Mouse (Mus musculus) olfactory bulb, adult 2 months (tissue): ENCODE results near the gene Gpx5.
"Not testable (repeated sequence)": the region's sequence is repeated elsewhere in the genome, so short reads cannot be mapped to it uniquely, and the experiment has no call there.

ENCODE experiments used
- CTCF ChIP-seq: fragments of 200-500 bp; IDR thresholded peaks from 2 replicates; pipeline ENCODE4 v1.5.1; 2012; ENCODE audit warnings: low read depth, mild to moderate bottlenecking, low read length, moderate library complexity; ENCODE audit not compliant: insufficient read depth
- POLR2A ChIP-seq: fragments of 200-500 bp; IDR thresholded peaks from 2 replicates; pipeline ENCODE4 v1.6.1; 2012; ENCODE audit warnings: mild to moderate bottlenecking, low read depth, low read length, moderate library complexity; ENCODE audit not compliant: insufficient read depth

GRCm38 (mm10) chr13:21244967-21245366 lies 47.6 kb downstream of the Gpx5 start:
- not testable (repeated sequence) for TF ChIP-seq CTCF, POLR2A
